Mouse (Mus musculus): Measurements from ENCODE around the gene Olfr556. TPM values are rescaled to one million over a fixed set of nuclear protein-coding genes. Genes with fewer than 3 reads are reported as not detected.
"Not testable (repeated sequence)": the region's sequence is repeated elsewhere in the genome, so short reads cannot be mapped to it uniquely, and the experiment has no call there.

Olfr556 gene
- not detected in 2 replicates for polyA plus RNA-seq (2015; fragmentation: Nextera tagmentation; extraction: Ambion mirVana)

DNA sequence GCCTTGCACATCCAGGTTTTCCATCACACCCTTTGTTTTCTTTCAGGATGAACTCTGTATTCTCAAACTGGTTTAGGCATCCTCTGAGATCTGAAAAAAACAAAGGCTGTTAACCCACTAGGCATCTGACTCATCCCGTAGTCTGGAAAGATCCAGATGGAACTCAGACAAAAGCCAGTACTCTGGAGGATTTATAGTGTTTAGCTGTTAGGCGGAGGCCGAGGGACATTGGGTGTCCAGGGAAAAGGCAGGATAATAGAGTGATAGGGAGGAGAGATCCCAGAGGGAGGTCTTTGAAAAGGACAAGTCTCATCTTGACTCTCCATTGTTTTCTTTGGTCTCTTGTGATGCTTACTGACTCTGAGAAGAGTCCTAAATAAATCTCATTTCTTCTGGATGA, at the start of gene Olfr556:
Olfr556 (plus strand) TSS at position 301 of the 400 bp plus-strand sequence.
- Histone ChIP-seq H3K4me2 (ENCODE audit: low read depth, low read length) (no peak within 1 kb of the TSS), H3K36me3 (ENCODE audit: control insufficient read depth, insufficient read depth, low read length) (no peaks in the 10 kb centered on the region), H3K4me1 (replicated peaks; ENCODE audit: control insufficient read depth, insufficient read depth, low read length) (no peaks in the 10 kb centered on the region), H3K9ac (ENCODE audit: low read length) (no peak within 1 kb of the TSS), H3K9me3 (ENCODE audit: control insufficient read depth, low read length) (no peaks in the 10 kb centered on the region), H3K27me3 (ENCODE audit: control insufficient read depth, insufficient read depth, low read depth, low read length) (no peaks in the 10 kb centered on the region), H3K4me3 (ENCODE audit: low read length) (no peak within 1 kb of the TSS), H3K27ac (ENCODE audit: low read length) (no peak within 1 kb of the TSS)
- WGBS: 65% methylated on average over 3 of the region's 3 CpGs
- ATAC-seq (ENCODE audit: low read depth): no peak

GRCm38 (mm10) chr7:102618118-102618517, 46.6 kb upstream of the Olfr556 start, which contains the start of gene Olfr553:
TSS of gene Olfr553 (minus strand) at chr7:102618218.
- Histone ChIP-seq H3K4me1 (replicated peaks; ENCODE audit: control insufficient read depth, insufficient read depth, low read length) (no peaks in the 10 kb centered on the region), H3K27ac (ENCODE audit: low read length) (no peak within 1 kb of the TSS), H3K27me3 (ENCODE audit: control insufficient read depth, insufficient read depth, low read depth, low read length) (no peaks in the 10 kb centered on the region), H3K4me2 (ENCODE audit: low read depth, low read length) (no peak within 1 kb of the TSS), H3K9ac (ENCODE audit: low read length) (no peak within 1 kb of the TSS), H3K36me3 (ENCODE audit: control insufficient read depth, insufficient read depth, low read length) (no peaks in the 10 kb centered on the region), H3K4me3 (ENCODE audit: low read length) (no peak within 1 kb of the TSS), H3K9me3 (ENCODE audit: control insufficient read depth, low read length) (no peaks in the 10 kb centered on the region)
- no peak for ATAC-seq (ENCODE audit: low read depth)

GRCm38 (mm10) chr7:102619608-102620007, 45.1 kb upstream of the Olfr556 start:
- no peak overlapping the region for H3K9ac ChIP-seq (ENCODE audit: low read length)
- no peak overlapping the region for H3K4me3 ChIP-seq (ENCODE audit: low read length)
- no peaks in the 10 kb centered on the region for H3K9me3 ChIP-seq (ENCODE audit: control insufficient read depth, low read length)
- ATAC-seq (ENCODE audit: low read depth): peak; percentile 74
- no peak overlapping the region for H3K4me2 ChIP-seq (ENCODE audit: low read depth, low read length)
- no peaks in the 10 kb centered on the region for H3K27me3 ChIP-seq (ENCODE audit: control insufficient read depth, insufficient read depth, low read depth, low read length)
- 33% methylated on average over 5 of the region's 5 CpGs for WGBS
- H3K27ac ChIP-seq (ENCODE audit: low read length): no peak overlapping the region
- H3K4me1 ChIP-seq (replicated peaks; ENCODE audit: control insufficient read depth, insufficient read depth, low read length): no peaks in the 10 kb centered on the region
- no peaks in the 10 kb centered on the region for H3K36me3 ChIP-seq (ENCODE audit: control insufficient read depth, insufficient read depth, low read length)

DNA sequence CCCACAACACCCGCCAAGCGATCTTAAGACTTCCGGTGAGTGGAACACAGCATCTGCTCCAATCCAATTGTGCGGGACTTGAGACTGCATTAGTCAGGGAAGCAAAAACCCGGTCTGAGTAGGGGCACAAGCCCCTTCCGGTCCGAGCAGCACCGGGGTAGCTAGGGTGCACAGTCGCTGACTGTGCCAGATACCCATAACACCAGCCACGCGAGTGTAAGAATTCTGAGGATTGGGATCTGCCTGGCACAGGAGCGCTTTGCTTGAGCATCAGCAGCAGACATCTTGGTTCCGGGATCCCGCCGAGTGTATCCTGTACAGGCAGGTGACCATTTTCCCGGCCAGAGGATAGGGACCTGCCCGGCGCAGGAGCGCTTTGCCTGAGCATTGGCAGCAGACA, 44.3 kb upstream of the Olfr556 start:
- not testable (repeated sequence) for ATAC-seq (ENCODE audit: low read depth); H3K27me3 ChIP-seq (ENCODE audit: control insufficient read depth, insufficient read depth, low read depth, low read length); H3K4me2 ChIP-seq (ENCODE audit: low read depth, low read length); H3K4me3 ChIP-seq (ENCODE audit: low read length); H3K9ac ChIP-seq (ENCODE audit: low read length); H3K27ac ChIP-seq (ENCODE audit: low read length); H3K36me3 ChIP-seq (ENCODE audit: control insufficient read depth, insufficient read depth, low read length); H3K4me1 ChIP-seq (replicated peaks; ENCODE audit: control insufficient read depth, insufficient read depth, low read length); H3K9me3 ChIP-seq (ENCODE audit: control insufficient read depth, low read length)
- 83% methylated on average over 19 of the region's 19 CpGs for WGBS

GRCm38 (mm10) chr7:102636665-102637064, 28.0 kb upstream of the Olfr556 start:
- no peaks in the 10 kb centered on the region for H3K27me3 ChIP-seq (ENCODE audit: control insufficient read depth, insufficient read depth, low read depth, low read length)
- H3K36me3 ChIP-seq (ENCODE audit: control insufficient read depth, insufficient read depth, low read length): no peaks in the 10 kb centered on the region
- H3K27ac ChIP-seq (ENCODE audit: low read length): no peak overlapping the region
- WGBS: 37% methylated on average over 3 of the region's 3 CpGs
- H3K9ac ChIP-seq (ENCODE audit: low read length): no peak overlapping the region
- no peaks in the 10 kb centered on the region for H3K4me1 ChIP-seq (replicated peaks; ENCODE audit: control insufficient read depth, insufficient read depth, low read length)
- no peak for ATAC-seq (ENCODE audit: low read depth)
- no peaks in the 10 kb centered on the region for H3K9me3 ChIP-seq (ENCODE audit: control insufficient read depth, low read length)
- no peak overlapping the region for H3K4me2 ChIP-seq (ENCODE audit: low read depth, low read length)
- no peak overlapping the region for H3K4me3 ChIP-seq (ENCODE audit: low read length)

DNA sequence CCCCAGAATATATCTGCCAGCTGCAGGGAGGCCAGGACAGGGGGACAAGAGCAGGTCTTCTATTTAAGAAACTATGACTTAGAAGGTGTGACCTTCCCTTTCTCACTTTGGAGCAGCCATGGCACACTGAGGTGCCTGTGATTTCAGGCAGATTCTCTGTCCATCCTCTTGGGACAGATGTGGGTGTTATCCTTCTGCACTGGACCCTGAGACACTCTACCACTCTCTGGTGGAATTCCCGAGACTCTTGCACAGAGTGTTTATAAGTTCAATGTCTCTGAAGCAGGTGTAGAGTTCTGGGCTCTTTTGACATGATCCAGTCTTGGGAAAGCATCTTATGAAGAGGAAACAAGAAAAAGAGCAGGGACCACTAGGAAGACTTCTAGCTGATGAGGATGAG, 26.6 kb upstream of the Olfr556 start, which contains the start of gene Olfr554:
Olfr554 (plus strand) TSS at position 301 of the 400 bp plus-strand sequence.
- Histone ChIP-seq H3K4me1 (replicated peaks; ENCODE audit: control insufficient read depth, insufficient read depth, low read length) (no peaks in the 10 kb centered on the region), H3K9me3 (ENCODE audit: control insufficient read depth, low read length) (no peaks in the 10 kb centered on the region), H3K4me3 (ENCODE audit: low read length) (no peak within 1 kb of the TSS), H3K36me3 (ENCODE audit: control insufficient read depth, insufficient read depth, low read length) (no peaks in the 10 kb centered on the region), H3K27ac (ENCODE audit: low read length) (no peak within 1 kb of the TSS), H3K9ac (ENCODE audit: low read length) (no peak within 1 kb of the TSS), H3K4me2 (ENCODE audit: low read depth, low read length) (no peak within 1 kb of the TSS), H3K27me3 (ENCODE audit: control insufficient read depth, insufficient read depth, low read depth, low read length) (no peaks in the 10 kb centered on the region)
- no peak for ATAC-seq (ENCODE audit: low read depth)
- WGBS: 48% methylated on average over 1 of the region's 1 CpGs

DNA sequence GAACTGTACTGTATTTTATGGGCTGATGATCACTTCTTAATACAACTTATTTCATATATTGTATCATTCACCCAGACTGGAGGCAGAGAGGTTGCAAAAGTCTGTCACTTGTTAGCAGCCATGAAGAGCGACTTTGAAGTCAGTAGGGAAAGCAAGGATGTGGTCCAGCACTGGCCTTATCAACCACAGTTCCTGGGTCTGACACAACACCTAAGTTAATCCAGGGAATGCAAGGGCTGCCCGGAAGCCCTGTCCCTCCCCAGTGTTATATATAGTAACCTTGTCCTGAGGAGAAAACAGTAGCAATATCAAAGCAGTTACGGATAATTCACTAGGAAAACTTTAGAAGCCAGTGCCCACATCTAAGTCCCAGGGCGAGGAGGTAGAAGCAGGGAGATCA, 19.8 kb upstream of the Olfr556 start:
- H3K4me2 ChIP-seq (ENCODE audit: low read depth, low read length); H3K9me3 ChIP-seq (ENCODE audit: control insufficient read depth, low read length); H3K4me3 ChIP-seq (ENCODE audit: low read length); H3K4me1 ChIP-seq (replicated peaks; ENCODE audit: control insufficient read depth, insufficient read depth, low read length); H3K27me3 ChIP-seq (ENCODE audit: control insufficient read depth, insufficient read depth, low read depth, low read length); ATAC-seq (ENCODE audit: low read depth); H3K27ac ChIP-seq (ENCODE audit: low read length); H3K9ac ChIP-seq (ENCODE audit: low read length); H3K36me3 ChIP-seq (ENCODE audit: control insufficient read depth, insufficient read depth, low read length): not testable (repeated sequence)
- 70% methylated on average over 4 of the region's 4 CpGs for WGBS

GRCm38 (mm10) chr7:102658523-102658922, 6.2 kb upstream of the Olfr556 start, which contains the start of gene Olfr555:
TSS of gene Olfr555 (plus strand) at chr7:102658823.
- 78% methylated on average over 1 of the region's 1 CpGs for WGBS
- Histone ChIP-seq H3K27me3 (ENCODE audit: control insufficient read depth, insufficient read depth, low read depth, low read length) (no peaks in the 10 kb centered on the region), H3K4me2 (ENCODE audit: low read depth, low read length) (no peak within 1 kb of the TSS)

GRCm38 (mm10) chr7:102665378-102665777, 679 bp downstream of the Olfr556 start:
- Histone ChIP-seq H3K4me1 (replicated peaks; ENCODE audit: control insufficient read depth, insufficient read depth, low read length) (no peaks in the 10 kb centered on the region), H3K27ac (ENCODE audit: low read length) (no peak overlapping the region), H3K9me3 (ENCODE audit: control insufficient read depth, low read length) (no peaks in the 10 kb centered on the region), H3K4me3 (ENCODE audit: low read length) (no peak overlapping the region), H3K9ac (ENCODE audit: low read length) (no peak overlapping the region), H3K4me2 (ENCODE audit: low read depth, low read length) (no peak overlapping the region), H3K36me3 (ENCODE audit: control insufficient read depth, insufficient read depth, low read length) (no peaks in the 10 kb centered on the region), H3K27me3 (ENCODE audit: control insufficient read depth, insufficient read depth, low read depth, low read length) (no peaks in the 10 kb centered on the region)
- no peak for ATAC-seq (ENCODE audit: low read depth)
- 29% methylated on average over 2 of the region's 2 CpGs for WGBS

More at GRCm38 (mm10) chr7:102658523-102658922, 6.2 kb upstream of the Olfr556 start, which contains the start of gene Olfr555:
- no peak within 1 kb of the TSS for H3K9ac ChIP-seq (ENCODE audit: low read length)
- H3K4me1 ChIP-seq (replicated peaks; ENCODE audit: control insufficient read depth, insufficient read depth, low read length): no peaks in the 10 kb centered on the region
- H3K4me3 ChIP-seq (ENCODE audit: low read length): no peak within 1 kb of the TSS
- no peaks in the 10 kb centered on the region for H3K36me3 ChIP-seq (ENCODE audit: control insufficient read depth, insufficient read depth, low read length)
- ATAC-seq (ENCODE audit: low read depth): no peak
- H3K9me3 ChIP-seq (ENCODE audit: control insufficient read depth, low read length): no peaks in the 10 kb centered on the region
- no peak within 1 kb of the TSS for H3K27ac ChIP-seq (ENCODE audit: low read length)

DNA sequence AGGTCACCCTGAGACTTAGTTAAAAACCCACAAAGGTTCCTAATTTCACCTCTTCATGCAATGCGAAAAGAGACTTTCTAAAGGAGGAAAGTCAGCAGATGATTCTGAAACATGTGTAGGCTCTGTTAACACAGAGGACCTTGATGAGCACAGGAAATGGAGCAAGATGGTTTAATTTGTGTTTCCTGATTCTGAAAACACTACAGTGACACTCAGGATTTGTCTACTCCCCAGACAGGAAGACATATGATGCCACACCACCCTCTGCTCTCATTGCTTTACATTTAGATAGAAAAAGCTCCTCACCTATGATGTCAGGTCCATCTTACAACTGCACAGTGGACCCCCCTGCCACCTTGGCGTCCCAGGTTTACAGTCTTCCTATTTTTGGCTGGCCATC, 11.5 kb downstream of the Olfr556 start:
- 67% methylated on average over 2 of the region's 2 CpGs for WGBS
- no peak overlapping the region for H3K9ac ChIP-seq (ENCODE audit: low read length)
- H3K4me1 ChIP-seq (replicated peaks; ENCODE audit: control insufficient read depth, insufficient read depth, low read length): no peaks in the 10 kb centered on the region
- H3K27ac ChIP-seq (ENCODE audit: low read length): no peak overlapping the region
- no peak for ATAC-seq (ENCODE audit: low read depth)
- H3K36me3 ChIP-seq (ENCODE audit: control insufficient read depth, insufficient read depth, low read length): no peaks in the 10 kb centered on the region
- H3K4me3 ChIP-seq (ENCODE audit: low read length): no peak overlapping the region
- no peaks in the 10 kb centered on the region for H3K27me3 ChIP-seq (ENCODE audit: control insufficient read depth, insufficient read depth, low read depth, low read length)
- H3K9me3 ChIP-seq (ENCODE audit: control insufficient read depth, low read length): no peaks in the 10 kb centered on the region
- no peak overlapping the region for H3K4me2 ChIP-seq (ENCODE audit: low read depth, low read length)
